Mouse (Mus musculus) stomach, postnatal 0 days (tissue): ENCODE measurements at regions not wholly inside any gene's neighbourhood (a gene's known extent, or its start where the extent isn't known, plus 50 kb on each side); places are given as distances from the start of the nearest gene placed in this dataset.

Experiments used
- CTCF ChIP-seq: IDR thresholded peaks from 2 replicates; pipeline ENCODE4 v1.5.1; 2016; ENCODE audit warnings: antibody characterized with exemption, low read depth, mild to moderate bottlenecking, moderate library complexity
- EP300 ChIP-seq: optimal IDR thresholded peaks from 2 replicates; pipeline ENCODE3; 2016; ENCODE audit warnings: antibody characterized with exemption

DNA sequence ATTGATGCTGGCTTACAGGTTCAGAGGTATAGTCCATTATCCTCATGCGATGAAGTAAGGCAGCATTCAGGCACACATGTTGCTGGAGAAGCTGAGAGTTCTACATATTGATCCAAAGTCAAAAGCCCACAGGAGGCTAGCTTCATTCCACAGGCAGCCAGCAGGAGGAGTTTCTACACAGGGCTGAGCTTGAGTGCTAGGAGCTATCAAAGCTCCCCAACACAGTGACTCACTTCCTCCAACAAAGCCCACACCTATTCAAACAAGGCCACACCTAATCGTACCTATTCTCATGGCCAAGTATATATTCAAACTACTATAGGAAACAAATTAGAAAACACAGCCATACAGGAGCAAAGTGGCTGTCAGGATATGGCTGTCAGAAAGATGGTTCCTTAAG is 325.3 kb downstream of the Tecrl start:
- peak; percentile 60 for TF ChIP-seq CTCF
- no peak for TF ChIP-seq EP300
